Mouse (Mus musculus): ENCODE measurements at regions not wholly inside any gene's neighbourhood (a gene's known extent, or its start where the extent isn't known, plus 50 kb on each side); places are given as distances from the start of the nearest gene placed in this dataset.
A peak's percentile ranks its signal among the peaks of the same experiment; 100 is the strongest.

GRCm38 (mm10) chr11:41370995-41371394, 615.9 kb upstream of the Ccng1 start:
- no peak for DNase-seq (ENCODE audit: extremely low read depth, insufficient read length, low spot score)

DNA sequence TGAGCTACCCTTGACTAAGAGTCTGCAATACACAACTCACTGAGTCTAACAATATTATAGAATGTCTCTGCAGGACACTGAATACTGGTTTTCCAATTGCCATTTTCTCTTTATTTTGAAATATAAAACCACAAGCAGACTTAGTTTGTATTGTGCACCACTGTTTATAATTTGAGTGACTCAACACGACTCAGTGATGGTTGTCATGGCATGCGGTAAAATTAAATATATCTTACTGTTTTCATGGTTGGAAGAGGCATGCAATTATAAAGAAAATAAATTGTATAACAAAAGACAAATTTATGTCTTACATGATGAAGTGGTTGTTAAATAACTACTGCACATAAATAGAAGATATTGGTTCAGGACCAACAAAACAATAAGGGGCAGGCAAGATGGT, 586.0 kb upstream of the Ccng1 start:
- DNase-seq (ENCODE audit: extremely low read depth, insufficient read length, low spot score) = peak; percentile 52

DNA sequence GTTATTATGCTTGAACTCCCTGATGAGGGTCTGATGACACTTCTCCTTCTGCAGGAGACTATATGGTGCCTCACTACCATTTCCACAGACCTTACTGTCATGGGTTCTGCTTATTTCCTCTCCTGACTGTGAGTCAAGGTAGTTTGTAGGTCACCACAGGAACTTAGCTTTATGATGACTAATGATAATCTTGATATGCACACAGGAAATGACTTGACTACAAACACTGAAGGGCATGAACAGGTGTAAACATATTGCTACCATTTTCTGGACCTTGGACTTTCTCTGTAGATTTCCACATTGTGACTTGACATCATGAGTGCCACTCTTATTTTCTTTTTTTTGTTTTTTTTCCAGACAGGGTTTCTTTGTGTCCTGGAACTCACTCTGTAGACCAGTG, 585.3 kb upstream of the Ccng1 start:
- DNase-seq (ENCODE audit: extremely low read depth, insufficient read length, low spot score) = peak; percentile 59

DNA sequence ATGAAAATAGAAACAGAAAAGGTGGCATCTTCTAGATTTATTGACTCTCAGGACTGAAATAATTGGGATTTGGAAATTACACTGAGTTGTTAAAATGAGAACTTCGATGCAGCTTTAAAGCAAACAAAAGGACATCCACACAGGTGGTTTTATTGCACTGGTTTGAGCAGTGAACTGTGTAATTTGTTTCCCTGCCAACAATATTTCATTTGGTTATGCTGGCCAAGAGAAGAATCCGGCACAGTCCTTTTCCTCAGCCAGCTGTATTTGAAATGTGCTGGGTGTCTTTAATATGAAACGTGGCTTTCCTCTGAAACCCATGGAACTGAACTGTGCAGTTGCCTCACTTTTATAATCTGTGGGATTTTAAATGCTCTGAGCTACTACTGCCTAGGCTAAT, 582.0 kb upstream of the Ccng1 start:
- peak; percentile 39 for DNase-seq (ENCODE audit: extremely low read depth, insufficient read length, low spot score)

- peak; percentile 5 for DNase-seq (ENCODE audit: extremely low read depth, insufficient read length, low spot score)
These were observed 578.6 kb upstream of the Ccng1 start for GRCm38 (mm10) chr11:41333689-41334088.

Data from 3134 (cell line).